Mouse (Mus musculus) cortical plate, adult 2 months (tissue): Measurements from ENCODE around the gene Mesp1. TPM values are rescaled to one million over a fixed set of nuclear protein-coding genes. Genes with fewer than 3 reads are reported as not detected.

ENCODE experiments used
- H3K27ac ChIP-seq: fragments of 200-500 bp; 2 replicates; pipeline ENCODE4 v1.5.1; 2012; ENCODE audit warnings: low read length, control low read depth, inconsistent platforms; ENCODE audit not compliant: insufficient read depth
- H3K4me1 ChIP-seq: fragments of 200-500 bp; 2 replicates; pipeline ENCODE4 v1.6.1; 2011; ENCODE audit warnings: low read length; ENCODE audit not compliant: control insufficient read depth, insufficient read depth
- H3K4me3 ChIP-seq: fragments of 200-500 bp; 2 replicates; pipeline ENCODE4 v1.5.1; 2011; ENCODE audit warnings: mild to moderate bottlenecking, low read length, control low read depth; ENCODE audit not compliant: insufficient read depth
- CTCF ChIP-seq: fragments of 200-500 bp; IDR thresholded peaks from 2 replicates; pipeline ENCODE4 v1.5.1; 2011; ENCODE audit warnings: mild to moderate bottlenecking, control low read depth, low read length; ENCODE audit not compliant: insufficient read depth; ENCODE audit errors: extremely low read depth
- POLR2A ChIP-seq: fragments of 200-500 bp; IDR thresholded peaks from 2 replicates; pipeline ENCODE4 v1.6.1; 2011; ENCODE audit warnings: mild to moderate bottlenecking, low read length, control low read depth; ENCODE audit not compliant: insufficient read depth; ENCODE audit errors: extremely low read depth
- polyA plus RNA-seq: library from polyadenylated mRNA; depleted of rRNA; stranded (reverse); fragments of >200 nt; gene quantifications from 2 replicates; pipeline ENCODE4 v1.2.3, GENCODE M21; 2012

Mesp1 gene
- polyA plus RNA-seq, 1 experiment, result 0.19 TPM

DNA sequence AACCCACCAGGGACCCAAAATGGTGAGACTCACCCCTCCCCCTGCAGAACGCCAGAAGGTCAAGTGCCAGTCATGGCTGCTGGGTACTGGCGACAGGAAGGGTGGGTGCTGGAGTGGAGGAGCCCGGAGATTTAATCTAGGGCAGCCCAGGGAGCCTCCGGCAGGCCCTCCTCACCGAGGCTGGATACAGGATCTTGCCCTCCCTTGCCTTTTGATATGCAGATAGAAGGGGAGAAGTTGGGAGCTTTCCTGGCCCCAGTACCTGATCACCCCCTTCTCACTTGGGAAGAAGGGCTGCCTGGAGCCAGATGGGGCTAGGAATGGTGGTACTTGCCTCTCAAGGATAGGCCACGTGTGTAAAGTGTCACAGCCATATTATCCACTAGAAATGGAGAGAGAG, 24.7 kb upstream of the Mesp1 start:
- Histone ChIP-seq H3K4me1 (no peaks in the 10 kb centered on the region), H3K4me3 (no peak overlapping the region), H3K27ac (no peak overlapping the region)
- TF ChIP-seq POLR2A, result no peak
- TF ChIP-seq CTCF, result no peak

DNA sequence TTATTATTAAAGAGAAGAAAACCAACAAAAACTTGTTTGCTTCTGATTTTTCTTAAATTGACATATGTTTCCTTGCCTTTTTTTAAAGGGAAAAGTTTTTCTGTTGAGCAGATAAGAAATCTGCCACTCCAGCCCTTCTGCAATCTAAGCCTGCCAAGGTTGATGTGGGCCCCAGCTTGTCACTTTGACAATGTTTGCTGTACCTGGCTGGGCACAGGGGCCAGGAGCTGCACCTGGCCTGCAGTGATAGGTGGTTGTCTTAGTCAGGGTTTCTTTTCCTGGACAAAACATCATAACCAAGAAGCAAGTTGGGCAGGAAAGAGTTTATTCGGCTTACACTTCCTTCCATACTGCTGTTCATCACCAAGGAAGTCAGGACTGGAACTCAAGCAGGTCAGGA, 19.8 kb upstream of the Mesp1 start:
- TF ChIP-seq POLR2A (no peak), CTCF (no peak)
- H3K27ac ChIP-seq, result no peak overlapping the region
- no peak overlapping the region for H3K4me3 ChIP-seq
- no peaks in the 10 kb centered on the region for H3K4me1 ChIP-seq

DNA sequence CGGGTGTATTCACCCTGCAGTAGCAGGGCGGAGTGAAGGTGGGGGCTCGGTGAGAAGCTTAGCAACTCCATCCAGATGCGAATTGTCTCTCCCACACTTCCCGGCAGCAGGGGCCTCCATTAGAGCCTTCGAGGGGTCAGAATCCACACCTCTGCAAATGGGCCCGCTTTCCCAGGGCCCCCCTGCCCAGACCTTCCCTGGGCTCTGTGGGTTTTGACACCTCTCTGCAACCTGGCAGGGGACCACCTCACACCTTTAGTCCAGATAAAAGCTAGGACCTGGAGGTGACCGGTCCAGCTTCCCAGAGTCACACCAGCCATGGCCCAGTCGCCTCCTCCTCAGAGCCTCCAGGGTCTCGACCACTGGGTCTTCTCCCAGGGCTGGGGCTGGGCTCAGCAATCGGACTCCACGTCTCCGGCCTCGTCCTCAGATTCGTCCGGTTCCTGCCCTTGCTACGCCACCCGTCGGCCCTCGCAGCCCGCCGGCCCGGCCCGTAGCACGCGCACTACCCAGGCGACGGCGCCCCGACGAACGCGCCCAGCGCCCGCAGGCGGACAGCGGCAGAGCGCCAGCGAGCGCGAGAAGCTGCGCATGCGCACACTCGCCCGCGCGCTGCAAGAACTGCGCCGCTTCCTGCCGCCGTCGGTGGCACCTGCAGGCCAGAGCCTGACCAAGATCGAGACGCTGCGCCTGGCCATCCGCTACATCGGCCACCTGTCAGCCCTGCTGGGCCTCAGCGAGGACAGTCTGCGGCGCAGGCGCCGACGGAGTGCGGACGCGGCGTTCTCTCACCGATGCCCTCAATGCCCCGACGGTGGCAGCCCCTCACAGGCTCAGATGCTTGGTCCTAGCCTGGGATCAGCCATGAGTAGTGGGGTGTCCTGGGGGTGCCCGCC, 17.3 kb upstream of the Mesp1 start, which contains the start of gene Mesp2:
TSS of gene Mesp2 (plus strand) at position 117 of the 896 bp plus-strand sequence.
- Histone ChIP-seq H3K27ac (no peak within 1 kb of the TSS), H3K4me1 (no peaks in the 10 kb centered on the region), H3K4me3 (peak within 1 kb of the TSS; percentile 22; the same call in 1 of the 2 replicates)
- TF ChIP-seq POLR2A, result no peak

DNA sequence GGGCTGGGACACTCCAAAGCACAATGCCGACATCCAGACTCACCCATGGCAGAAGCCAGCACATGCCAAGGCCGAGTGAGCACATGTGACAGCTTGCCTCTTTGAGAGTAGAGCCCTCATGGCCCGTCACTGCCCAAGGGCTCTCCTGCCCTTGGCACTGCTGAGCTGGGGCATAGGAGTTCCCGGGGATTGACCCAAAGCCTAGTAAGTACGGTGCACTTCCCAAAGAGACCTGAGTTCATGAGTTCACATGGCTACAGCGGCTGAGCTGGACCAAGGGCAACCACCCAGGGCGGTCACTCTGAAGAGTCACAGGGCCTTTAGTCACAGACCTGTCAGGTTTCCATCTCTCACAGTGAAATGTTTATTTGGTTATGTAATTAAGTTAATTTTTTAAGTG, 15.0 kb upstream of the Mesp1 start:
- Histone ChIP-seq H3K27ac (no peak overlapping the region), H3K4me3 (no peak overlapping the region), H3K4me1 (no peaks in the 10 kb centered on the region)
- TF ChIP-seq POLR2A, result no peak
- TF ChIP-seq CTCF, result no peak

DNA sequence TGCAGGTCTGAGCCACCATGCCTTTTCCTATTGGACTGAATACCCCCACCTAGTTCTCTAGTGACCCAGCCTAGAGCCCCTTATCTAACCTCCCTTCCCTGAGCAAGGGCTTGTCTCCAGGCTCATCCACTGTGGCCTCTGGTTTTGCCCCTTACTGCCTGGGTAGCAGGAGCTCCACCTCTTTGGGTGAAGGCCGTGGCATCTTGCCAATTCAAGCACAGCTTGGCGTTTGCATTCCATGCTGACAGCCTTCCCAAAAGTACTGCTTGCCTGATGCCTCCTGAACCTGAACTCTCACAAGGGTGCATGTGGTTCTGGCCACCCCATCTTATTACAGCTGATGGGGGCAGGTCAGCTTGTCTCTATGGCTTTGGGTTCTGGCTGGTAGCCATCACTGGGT, 10.3 kb upstream of the Mesp1 start:
- no peak overlapping the region for H3K4me3 ChIP-seq
- no peak overlapping the region for H3K27ac ChIP-seq
- no peaks in the 10 kb centered on the region for H3K4me1 ChIP-seq
- TF ChIP-seq CTCF, result no peak
- no peak for TF ChIP-seq POLR2A

DNA sequence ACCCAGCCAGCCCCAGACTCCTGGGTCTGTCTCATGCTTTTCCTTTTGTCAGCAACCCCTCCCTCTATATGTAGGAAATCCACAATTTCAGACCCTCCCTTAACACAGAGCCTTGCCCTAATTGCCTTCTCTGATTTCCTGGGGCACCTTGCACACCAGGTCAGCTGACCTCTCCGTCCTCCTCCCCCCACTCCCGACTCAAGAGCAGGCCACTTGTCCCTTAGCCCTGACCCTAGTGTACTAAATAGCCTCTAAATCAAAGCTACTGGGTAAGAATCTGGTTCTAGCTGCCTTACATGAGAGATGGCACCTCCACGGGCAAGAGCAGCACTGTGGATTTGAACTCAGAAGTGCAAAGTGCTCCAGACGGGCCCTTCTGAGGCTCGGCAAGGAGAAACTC, 8.4 kb upstream of the Mesp1 start:
- no peak overlapping the region for H3K27ac ChIP-seq
- H3K4me1 ChIP-seq, result no peaks in the 10 kb centered on the region
- TF ChIP-seq POLR2A (no peak), CTCF (no peak)
- H3K4me3 ChIP-seq, result no peak overlapping the region

DNA sequence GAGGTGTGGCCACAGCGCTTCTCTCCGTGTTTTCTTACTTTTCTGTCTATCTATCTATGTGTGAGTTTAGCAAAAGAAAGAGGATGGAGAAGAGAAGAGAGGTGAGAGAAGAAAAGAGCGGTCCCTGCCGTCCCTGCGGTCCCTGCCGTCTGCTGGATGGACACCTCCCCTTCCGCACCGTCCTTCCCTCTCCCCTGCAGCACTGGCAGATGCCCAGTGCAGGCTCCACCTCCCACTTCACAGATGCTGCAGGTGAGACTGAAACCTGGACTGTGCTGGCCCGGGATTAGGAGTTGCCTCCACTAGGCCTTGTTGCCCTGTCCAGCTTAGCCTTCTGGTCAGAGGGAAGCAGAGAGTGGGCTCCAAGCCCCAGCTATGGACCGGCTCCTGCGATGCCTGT, 7.8 kb upstream of the Mesp1 start:
- Histone ChIP-seq H3K4me3 (no peak overlapping the region), H3K4me1 (no peaks in the 10 kb centered on the region), H3K27ac (no peak overlapping the region)
- no peak for TF ChIP-seq POLR2A
- TF ChIP-seq CTCF, result no peak

DNA sequence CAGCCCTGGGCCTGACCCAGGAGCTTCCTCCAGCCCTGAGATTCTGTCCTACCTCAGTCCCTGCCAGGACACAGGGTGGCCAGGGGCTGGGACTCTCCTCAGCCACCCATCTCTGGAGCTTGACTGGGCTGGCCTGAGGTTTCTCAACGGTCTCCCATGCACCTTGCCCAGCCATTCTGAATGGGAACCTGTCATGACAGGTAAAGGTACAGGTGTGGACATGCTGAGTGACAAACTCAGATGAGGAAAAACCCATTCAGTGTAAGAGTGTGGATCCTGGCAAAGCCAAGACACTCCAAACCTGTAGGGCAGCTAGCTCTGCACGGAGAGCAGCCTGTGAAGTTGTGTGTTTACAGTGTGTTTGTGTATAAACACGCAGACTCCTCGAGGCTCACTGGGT, 6.7 kb upstream of the Mesp1 start:
- Histone ChIP-seq H3K4me1 (no peaks in the 10 kb centered on the region), H3K4me3 (no peak overlapping the region), H3K27ac (no peak overlapping the region)
- no peak for TF ChIP-seq POLR2A
- no peak for TF ChIP-seq CTCF

DNA sequence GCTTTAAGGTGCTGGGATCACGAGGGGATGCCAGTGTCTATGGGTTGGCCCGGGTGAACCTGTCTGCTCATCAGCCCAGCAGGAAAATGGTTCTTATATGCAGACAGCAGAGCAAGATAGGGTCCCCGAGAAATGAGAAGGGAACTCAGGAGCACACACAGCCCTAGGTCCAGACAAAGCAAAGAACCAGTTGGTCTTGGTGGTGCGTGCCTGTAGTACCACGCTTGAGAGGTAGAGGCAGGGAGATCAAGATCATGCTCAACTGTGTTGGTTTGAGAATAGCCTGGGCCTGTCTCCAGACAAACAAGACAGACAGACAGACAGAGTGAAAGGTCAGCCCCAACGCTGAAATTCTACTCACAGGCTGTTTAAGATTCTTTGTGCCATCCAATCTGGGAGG, 5.9 kb upstream of the Mesp1 start:
- H3K4me3 ChIP-seq, result no peak overlapping the region
- H3K27ac ChIP-seq, result no peak overlapping the region
- no peaks in the 10 kb centered on the region for H3K4me1 ChIP-seq
- no peak for TF ChIP-seq POLR2A
- TF ChIP-seq CTCF, result no peak

DNA sequence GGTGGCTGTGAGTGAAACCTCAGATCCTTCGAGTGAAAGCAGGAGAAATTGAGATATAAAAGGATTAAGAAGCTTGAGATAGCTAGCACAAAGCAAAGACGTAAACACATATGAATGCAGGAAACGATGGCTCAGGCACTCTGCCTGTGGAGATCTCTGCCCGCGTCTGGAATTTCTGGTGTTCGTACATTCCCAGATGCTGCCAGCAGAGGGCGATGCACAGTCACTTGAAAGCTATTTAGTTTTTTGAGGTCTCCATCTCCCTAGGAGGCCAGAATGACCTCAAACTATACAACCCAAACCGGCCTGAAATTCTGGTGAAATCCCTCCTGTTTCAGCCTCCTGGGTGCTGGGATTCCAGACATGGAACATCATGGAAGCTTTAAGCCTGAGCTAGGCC, 5.5 kb upstream of the Mesp1 start:
- Histone ChIP-seq H3K4me1 (no peaks in the 10 kb centered on the region), H3K27ac (no peak overlapping the region), H3K4me3 (no peak overlapping the region)
- TF ChIP-seq POLR2A (no peak), CTCF (peak; percentile 88)

DNA sequence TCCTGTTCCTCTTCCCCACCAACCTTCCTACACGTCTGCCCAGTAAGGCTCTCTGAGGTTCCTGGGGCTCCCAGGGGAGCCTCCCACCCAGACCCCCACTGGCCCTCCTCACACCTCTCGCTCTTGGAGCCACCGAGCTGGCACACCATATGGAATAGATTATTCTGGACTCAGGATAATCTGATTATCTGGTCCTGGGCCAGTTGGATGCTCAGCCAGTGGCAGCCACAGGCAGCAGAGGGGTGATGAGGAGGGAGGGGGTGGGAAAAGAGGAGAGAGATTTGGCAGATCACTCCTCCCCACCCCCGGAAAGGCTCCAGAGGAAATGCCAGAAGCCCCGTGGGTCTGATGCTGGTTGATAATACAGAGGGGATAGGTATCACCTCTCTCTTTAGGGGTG, 5.0 kb upstream of the Mesp1 start:
- no peak overlapping the region for H3K27ac ChIP-seq
- no peaks in the 10 kb centered on the region for H3K4me1 ChIP-seq
- TF ChIP-seq CTCF (no peak), POLR2A (no peak)
- no peak overlapping the region for H3K4me3 ChIP-seq
